ENCODE assay signal across 19 mouse cellular contexts in the genomic region with DNA sequence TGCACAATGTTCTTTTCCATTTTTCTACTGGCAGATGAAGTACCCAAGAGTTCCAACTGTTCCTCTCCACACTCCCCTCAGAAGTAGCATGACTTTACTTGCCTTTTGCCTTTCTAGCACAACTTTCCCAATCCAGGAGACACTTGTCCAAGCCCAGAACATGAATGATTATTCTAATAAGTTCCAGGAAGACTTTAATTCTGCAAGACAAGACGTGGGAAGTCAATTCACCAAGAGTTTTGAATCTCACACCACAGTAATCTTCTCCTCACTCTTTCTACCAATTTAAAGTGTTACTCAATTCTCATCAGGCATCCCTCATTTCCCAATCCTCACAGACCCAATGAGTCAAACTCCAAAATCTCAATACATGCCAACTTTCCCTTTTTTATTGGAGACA.
DNase-seq lines count a peak whose midpoint lies in the region; ATAC-seq and TF ChIP-seq lines count a peak whose summit lies in the region.
"Had no signal": no experiment of that assay in that cellular context is flagged by ENCODE, and none has a peak within 500 bp of the region (broad histone marks: within the 10 kb centered on the region; RNA-seq: fewer than 3 reads in every experiment).

No protein-coding gene starts in this region.

- H3K4me1 ChIP-seq in intestine, postnatal 0 days (replicated peaks; ENCODE audit: control insufficient read depth, insufficient read depth, low read length) = no peaks in the 10 kb centered on the region
- H3K4me1 ChIP-seq: embryonic facial prominence, embryonic 15.5 days; forebrain, embryonic 10.5 days; forebrain, embryonic 12.5 days had no signal

- no peak overlapping the region for H3K4me2 ChIP-seq in intestine, postnatal 0 days (replicated peaks; ENCODE audit: low read depth)
- H3K4me2 ChIP-seq: embryonic facial prominence, embryonic 13.5 days; embryonic facial prominence, embryonic 15.5 days; forebrain, embryonic 12.5 days had no signal

- ATAC-seq in intestine, postnatal 0 days = no peak
- ATAC-seq: forebrain, embryonic 14.5 days; forebrain, embryonic 16.5 days had no signal

- no peaks in the 10 kb centered on the region for H3K36me3 ChIP-seq in intestine, postnatal 0 days (ENCODE audit: control insufficient read depth, insufficient read depth)
- H3K36me3 ChIP-seq: embryonic facial prominence, embryonic 13.5 days; embryonic facial prominence, embryonic 15.5 days; forebrain, embryonic 10.5 days; forebrain, embryonic 12.5 days had no signal

- H3K27ac ChIP-seq in intestine, postnatal 0 days (ENCODE audit: low read depth, low read length) = no peak overlapping the region
- H3K27ac ChIP-seq: embryonic facial prominence, embryonic 13.5 days; embryonic facial prominence, embryonic 15.5 days; forebrain, embryonic 10.5 days; forebrain, embryonic 12.5 days had no signal

- no peaks in the 10 kb centered on the region for H3K9me3 ChIP-seq in intestine, postnatal 0 days (ENCODE audit: control insufficient read depth)
- H3K9me3 ChIP-seq: embryonic facial prominence, embryonic 13.5 days; embryonic facial prominence, embryonic 15.5 days; forebrain, embryonic 10.5 days; forebrain, embryonic 12.5 days had no signal

- no peak for TF ChIP-seq CTCF in intestine, postnatal 0 days (IDR thresholded peaks at IDR 0.05; ENCODE audit: low read depth)

- no peak overlapping the region for H3K9ac ChIP-seq in intestine, postnatal 0 days (ENCODE audit: low read depth, low read length)
- H3K9ac ChIP-seq: embryonic facial prominence, embryonic 13.5 days; embryonic facial prominence, embryonic 15.5 days; forebrain, embryonic 12.5 days had no signal

- H3K4me3 ChIP-seq in intestine, postnatal 0 days (ENCODE audit: low read depth, low read length) = no peak overlapping the region
- H3K4me3 ChIP-seq: embryonic facial prominence, embryonic 13.5 days; embryonic facial prominence, embryonic 15.5 days; erythroblast, embryonic 14.5 days; forebrain, embryonic 10.5 days; forebrain, embryonic 12.5 days had no signal

- peak; percentile 2 for DNase-seq in lung, postnatal 36 days
- no peak for DNase-seq in lung, postnatal 14 days
- peak; percentile 79 for DNase-seq in fat pad, adult 2 months (ENCODE audit: extremely low read depth, low read depth, low spot score)
- peak; percentile 68 for DNase-seq in gonadal fat pad, adult 2 months (ENCODE audit: low read depth)
- no peak for DNase-seq in thymus, postnatal 36 days
- DNase-seq: cerebellum, adult 11-12 months; cerebellum, adult 2 months; cerebellum, adult 9-10 months; cerebellum, postnatal 14 days; cerebellum, postnatal 36 days; embryo, embryonic 11 days had no signal

- H3K27me3 ChIP-seq in intestine, postnatal 0 days (replicated peaks; ENCODE audit: control insufficient read depth, insufficient read depth, low read length) = no peaks in the 10 kb centered on the region
- H3K27me3 ChIP-seq: embryonic facial prominence, embryonic 13.5 days; embryonic facial prominence, embryonic 15.5 days; forebrain, embryonic 12.5 days had no signal

- WGBS in intestine, postnatal 0 days = 80% methylated on average over 1 of the region's 1 CpGs

Comparison
In these comparisons a context has a peak if more than half of its experiments do, and no peak if none do; other contexts are left out.
1. DNase-seq: peak in lung, postnatal 36 days (single experiment), fat pad, adult 2 months (single experiment) and gonadal fat pad, adult 2 months (single experiment); none in lung, postnatal 14 days (single experiment) and thymus, postnatal 36 days (0 of 2).